Mouse (Mus musculus) monocyte, adult 5-6 weeks (primary cell): ENCODE measurements around the gene Pigv. TPM values are rescaled to one million over a fixed set of nuclear protein-coding genes. Genes with fewer than 3 reads are reported as not detected.

Experiments used
- ATAC-seq: fragments of 153-309, 156-312 bp; replicated peaks from 2 replicates; pipeline ENCODE4 v1.8.0; 2017; ENCODE audit warnings: mild to moderate bottlenecking; ENCODE audit not compliant: low TSS enrichment, insufficient number of reproducible peaks, severe bottlenecking, poor library complexity, low FRiP score
- total RNA-seq: library from RNA; stranded (forward); fragments of 200-1000, 200-491, 200-594 nt; gene quantifications from 3 replicates; pipeline ENCODE4 v1.2.3, GENCODE M21; 2017

Gene Pigv
- total RNA-seq, 1 experiment from 2014 or later: 5.7 TPM

DNA sequence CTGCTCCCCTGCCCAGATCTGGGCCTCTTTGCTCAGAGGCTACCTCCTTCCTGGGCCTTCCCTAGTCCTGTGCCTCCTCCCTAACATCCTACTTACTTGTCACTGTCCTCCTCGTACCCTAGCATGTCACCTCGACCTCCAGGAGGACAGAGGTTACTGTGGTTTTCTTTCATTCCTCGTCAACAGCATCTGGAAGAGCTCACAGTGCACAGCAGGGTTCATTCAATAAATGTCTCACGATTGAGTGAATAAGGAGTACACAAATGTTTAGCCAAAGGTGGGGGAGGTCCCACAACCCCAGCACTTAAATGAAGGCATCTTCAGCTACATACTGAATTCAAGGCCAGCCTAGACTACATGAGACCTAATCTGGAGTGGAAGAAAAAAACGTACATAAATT is 46.2 kb downstream of the Pigv start:
- no peak for ATAC-seq

DNA sequence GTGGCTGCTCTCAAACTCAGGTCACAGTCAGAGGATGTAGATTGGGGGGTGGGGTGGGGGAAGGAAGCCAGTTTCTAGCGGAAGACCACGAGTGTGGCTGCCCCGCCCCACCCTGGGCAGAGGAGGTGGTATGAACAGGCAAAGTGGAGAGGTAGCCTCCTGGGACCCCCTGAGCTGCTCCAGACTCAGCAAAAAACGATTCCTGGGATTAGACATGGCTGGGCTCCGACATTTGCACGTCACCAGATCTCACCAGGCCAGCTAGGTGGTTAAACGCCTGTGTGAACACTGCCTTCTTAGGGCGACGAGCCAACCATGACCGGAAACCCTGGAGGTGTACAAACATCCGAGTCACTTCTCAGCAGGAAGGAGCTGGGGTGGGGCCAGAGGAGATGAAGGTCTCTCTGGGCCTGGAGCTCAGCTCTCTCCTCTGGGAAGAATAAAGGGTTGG is 46.8 kb downstream of the Pigv start:
- ATAC-seq: peak; percentile 47

DNA sequence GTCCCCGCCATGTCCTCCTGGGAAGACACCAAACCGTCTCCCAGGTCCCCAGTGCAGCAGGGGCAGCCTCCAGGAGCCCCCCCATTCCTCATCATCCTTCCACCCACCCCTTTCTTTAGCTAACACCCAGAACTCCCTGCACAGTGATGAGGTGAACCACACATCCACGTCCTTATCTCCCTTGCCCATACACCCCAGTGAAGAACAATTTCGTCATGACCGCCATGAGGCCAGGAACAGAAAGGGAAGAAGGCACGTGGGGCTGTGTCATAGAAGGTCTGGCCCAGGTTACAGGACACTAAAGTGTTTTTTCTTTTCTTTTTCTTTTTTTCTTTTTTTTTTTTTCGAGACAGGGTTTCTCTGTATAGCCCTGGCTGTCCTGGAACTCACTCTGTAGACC is 47.6 kb downstream of the Pigv start:
- ATAC-seq: no peak

DNA sequence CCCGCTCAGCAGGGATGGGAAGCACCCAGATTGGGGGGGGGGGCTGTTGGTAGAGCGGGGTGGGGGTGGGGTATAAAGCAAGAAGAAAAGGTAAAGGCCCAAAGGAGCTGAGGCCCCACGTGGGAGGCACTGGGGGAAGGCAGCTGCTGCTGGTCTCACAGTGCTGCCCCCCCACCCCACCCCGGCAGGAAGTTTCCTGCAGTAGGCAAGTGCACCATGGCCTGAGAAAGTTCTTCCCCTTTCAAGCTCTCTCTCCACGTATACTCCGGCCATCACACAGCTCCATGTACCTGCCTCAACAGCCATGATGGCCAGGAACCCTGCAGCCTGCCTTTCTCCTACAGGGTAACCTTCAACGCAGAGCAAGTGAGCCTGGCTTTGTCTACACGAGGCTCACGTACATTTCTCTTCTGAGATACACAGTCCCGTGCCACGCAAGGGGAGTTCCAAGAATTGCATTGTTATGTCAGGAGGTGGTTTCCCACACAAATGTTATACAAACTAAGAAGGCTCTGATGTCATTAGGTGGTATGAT is 50.2 kb downstream of the Pigv start:
- ATAC-seq: peak; percentile 40

DNA sequence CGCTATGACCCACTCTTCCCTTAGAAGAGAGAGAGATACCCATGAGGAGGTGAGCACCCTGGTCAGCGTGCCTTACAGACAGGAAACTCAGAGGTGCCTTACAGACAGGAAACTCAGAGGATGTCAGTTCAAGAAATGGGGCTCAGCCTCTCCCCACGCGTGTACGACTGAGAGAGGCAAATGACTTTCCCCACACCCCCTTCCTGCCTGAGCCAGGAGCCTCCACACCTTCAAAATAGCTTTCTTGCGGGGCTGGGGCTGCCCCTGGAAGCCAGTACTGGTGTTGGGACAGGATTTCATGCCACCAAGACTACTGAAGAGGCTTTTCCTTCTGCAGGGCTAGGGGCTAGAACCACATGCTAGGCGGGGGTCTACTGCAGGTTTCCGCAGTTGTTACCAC is 51.8 kb downstream of the Pigv start:
- ATAC-seq: no peak

DNA sequence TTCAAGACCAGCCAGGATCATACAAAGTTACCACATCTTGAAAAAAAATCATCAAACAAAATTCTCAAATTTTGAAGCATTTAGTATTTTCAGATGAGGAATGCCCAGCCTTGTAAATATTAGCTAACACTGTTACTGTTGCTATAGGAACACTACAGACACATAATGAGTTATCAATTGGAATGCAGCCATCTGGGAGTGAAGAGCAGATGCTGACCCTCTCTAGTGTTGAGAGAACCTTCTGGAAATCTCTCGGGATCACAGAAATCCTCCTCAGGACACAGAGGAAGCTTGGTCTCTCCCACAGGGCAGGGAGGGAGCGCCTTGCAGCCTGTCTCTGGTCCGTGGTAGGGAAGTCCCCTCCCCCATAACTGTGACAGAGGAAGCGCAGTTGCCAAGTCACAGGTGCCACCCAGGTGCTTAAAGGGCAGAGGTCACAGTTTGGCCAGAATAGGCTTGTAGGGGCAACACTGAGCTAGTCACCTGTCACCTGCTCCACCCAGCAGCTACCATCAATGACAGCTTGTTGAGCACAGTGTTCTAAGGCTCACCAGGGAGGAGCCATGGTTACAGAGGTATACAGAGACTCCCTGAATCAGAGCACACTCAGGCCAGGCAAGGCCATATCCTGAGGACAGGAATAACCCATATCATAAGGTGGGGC is 52.8 kb downstream of the Pigv start:
- no peak for ATAC-seq

DNA sequence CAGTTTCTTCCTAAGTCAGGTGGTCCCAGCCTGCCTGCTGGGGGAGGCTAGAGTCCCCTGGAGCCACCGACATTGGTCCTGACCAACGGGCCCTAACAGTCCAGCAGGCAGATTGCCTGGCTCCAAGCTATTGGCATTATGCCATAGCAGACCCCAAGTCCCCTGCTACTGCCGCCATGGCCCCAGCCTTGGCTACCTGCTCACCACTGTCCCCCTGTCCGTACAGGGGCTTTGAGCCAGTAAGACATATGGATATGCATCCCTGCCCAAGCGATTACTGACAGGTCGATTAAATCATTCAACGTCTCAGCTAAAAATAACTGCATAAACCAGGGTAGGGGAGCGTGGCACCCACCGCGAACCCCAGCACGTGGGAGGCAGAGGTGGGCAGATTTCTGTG is 54.5 kb downstream of the Pigv start:
- ATAC-seq: no peak

DNA sequence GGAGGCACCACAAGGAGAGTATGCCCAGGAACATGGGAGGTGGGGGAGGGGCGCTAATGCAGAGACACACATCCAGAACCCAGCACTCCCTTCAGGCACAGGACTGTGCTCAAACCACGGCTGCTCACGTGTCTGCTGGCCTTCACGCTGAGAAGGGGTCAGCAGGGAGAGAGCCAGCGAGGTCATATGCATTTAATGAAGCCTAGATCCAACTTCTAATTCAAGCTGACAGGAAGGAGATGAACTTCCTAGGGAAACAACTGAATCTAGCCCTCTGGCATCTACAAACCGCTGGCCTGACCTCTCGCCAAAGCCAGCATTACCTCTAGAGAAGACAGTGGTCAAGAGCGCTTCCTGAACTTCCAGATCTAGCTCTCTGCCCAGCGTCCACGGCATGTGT is 57.0 kb downstream of the Pigv start:
- ATAC-seq: no peak

DNA sequence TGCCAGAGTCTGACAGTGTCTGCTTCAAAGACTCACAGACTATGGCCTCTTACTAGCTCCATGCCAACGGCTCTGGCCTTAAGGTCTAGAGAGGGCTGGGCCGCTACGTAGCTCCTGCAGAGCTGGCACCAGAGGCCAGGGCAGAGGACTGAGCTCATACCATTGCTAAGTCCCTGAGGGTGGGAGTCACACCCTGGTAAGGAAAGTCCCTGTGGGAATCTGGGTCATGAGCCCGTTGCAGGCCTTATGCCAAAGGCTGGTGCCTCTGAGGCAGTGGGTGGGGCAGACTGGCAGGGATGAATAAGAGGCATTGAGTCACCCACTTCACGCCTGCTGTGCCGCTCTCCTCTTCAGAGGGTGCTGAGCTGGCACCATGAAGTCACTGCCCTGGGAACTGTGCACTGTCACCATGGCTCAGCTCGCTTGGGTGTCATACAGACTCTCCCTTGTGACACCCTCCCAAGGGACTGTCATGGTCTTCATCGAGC is 58.1 kb downstream of the Pigv start:
- ATAC-seq: no peak

DNA sequence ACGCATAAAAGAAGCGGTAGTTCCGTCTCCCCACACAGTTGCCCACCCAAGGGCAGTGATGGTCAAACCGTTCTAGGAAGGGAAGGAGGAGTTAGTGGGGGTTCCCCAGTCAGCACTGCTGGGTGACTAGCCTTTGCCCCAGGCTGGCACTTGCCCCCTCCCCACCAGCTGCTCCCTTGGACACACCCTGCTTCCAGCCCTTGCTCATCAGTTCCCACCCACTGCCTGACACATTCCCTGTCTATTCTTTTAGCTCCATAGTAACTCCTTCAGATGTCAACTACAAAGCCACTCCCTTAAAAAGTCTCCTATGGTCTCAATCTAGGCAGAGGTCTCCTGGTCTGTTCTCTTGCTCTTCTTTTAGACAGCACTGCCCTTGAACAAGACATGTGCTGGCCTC is 58.6 kb downstream of the Pigv start:
- no peak for ATAC-seq

DNA sequence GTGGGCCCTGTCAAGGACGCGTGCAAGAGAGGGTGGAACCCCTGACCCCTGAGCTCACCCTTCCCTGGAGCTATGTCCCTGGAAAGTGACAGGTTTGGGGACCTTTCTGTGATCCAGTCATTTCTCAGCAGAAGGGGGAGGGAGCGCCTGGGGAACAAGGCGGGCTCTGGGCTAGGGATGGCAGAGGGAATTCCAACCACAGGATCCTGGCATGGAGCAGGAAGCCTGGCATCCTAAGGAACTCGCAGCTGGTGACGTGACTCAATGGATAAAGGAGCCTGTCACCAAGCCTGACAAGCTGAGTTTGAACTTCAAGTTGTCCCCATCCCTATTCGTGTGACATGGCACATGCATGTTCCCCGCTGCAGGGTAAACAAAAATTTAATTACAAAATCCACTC is 59.4 kb downstream of the Pigv start:
- no peak for ATAC-seq

DNA sequence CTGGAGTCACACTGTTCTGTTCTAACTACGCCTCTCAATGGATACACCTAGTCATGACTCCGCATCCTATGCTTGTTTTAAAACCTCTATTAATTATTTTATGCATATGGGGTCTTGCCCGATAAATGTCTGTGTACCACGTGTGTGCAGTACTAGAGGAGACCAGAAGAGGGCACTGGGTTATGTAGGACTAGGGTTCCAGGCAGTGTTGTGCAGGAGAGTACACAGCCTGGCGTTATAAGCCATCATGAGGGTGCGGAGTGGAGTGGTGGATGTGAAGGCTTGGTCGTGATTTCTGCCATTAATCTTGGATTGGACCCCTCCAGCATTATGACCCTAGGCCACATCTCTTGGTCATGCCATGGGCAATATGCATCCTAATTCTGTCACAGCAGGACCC is 60.0 kb downstream of the Pigv start:
- no peak for ATAC-seq

DNA sequence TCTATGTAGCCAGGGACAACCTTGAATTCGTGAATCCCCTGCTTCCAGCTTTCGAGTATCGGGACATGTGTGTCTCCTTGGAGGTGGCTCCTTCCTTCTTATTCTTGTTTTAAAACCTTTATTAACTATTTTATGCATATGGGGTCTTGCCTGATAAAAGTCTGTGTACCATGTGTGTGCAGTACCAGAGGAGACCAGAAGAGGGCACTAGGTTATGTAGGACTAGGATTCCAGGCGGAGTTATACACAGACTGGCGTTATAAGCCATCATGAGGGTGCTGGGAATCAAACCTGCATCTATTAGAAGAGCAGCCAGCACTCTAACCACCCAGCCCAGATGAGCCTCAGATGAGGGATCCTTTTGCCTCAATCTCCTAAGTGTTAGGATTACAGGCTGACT is 60.6 kb downstream of the Pigv start:
- ATAC-seq: no peak

Other genes starting within 250 kb of the Pigv start
- not detected in 3 replicates for gene Tent5b, start 192.5 kb downstream of the Pigv start, total RNA-seq
- gene Trnp1, start 174.1 kb downstream of the Pigv start, total RNA-seq: not detected in 3 replicates
- not detected in 3 replicates for gene Kdf1, start 153.7 kb downstream of the Pigv start, total RNA-seq
- 88.6 to 116 TPM (median 99.8 TPM) in 3 replicates for gene Nudc, start 126.7 kb downstream of the Pigv start, total RNA-seq
- gene Nr0b2, start 119.3 kb downstream of the Pigv start, total RNA-seq: not detected in 3 replicates
- gene Gpatch3, start 97.9 kb downstream of the Pigv start, total RNA-seq: 30.9 to 41.9 TPM (median 32.6 TPM) in 3 replicates
- 6.9 to 18.7 TPM (median 16.5 TPM) in 3 replicates for gene Gpn2, start 88.3 kb downstream of the Pigv start, total RNA-seq
- 6.3 to 20.1 TPM (median 7.1 TPM) in 3 replicates for gene Sfn, start 70.5 kb downstream of the Pigv start, total RNA-seq
- 12.8 to 48.9 TPM (median 20.8 TPM) in 3 replicates for gene Zdhhc18, start 22.5 kb downstream of the Pigv start, total RNA-seq
- 30.6 to 80.8 TPM (median 34.0 TPM) in 3 replicates for gene Arid1a, start 84.1 kb upstream of the Pigv start, total RNA-seq
- gene Rps6ka1, start 215.2 kb upstream of the Pigv start, total RNA-seq: 122 to 151 TPM (median 138 TPM) in 3 replicates